Mouse (Mus musculus): ENCODE data around the gene Thsd1.

- TF ChIP-seq CTCF (IDR thresholded peaks at IDR 0.05; ENCODE audit: low read depth), result no peak
- TF ChIP-seq EP300 (IDR thresholded peaks at IDR 0.05; ENCODE audit: low read depth), result peak; percentile 7; the same call in 1 of the 2 replicates
Measured at GRCm38 (mm10) chr8:22249080-22249479, 22.0 kb downstream of the Thsd1 start.

All from liver, postnatal 0 days (tissue).